Comparison of ENCODE assay signal across 15 mouse cellular contexts in the genomic region with DNA sequence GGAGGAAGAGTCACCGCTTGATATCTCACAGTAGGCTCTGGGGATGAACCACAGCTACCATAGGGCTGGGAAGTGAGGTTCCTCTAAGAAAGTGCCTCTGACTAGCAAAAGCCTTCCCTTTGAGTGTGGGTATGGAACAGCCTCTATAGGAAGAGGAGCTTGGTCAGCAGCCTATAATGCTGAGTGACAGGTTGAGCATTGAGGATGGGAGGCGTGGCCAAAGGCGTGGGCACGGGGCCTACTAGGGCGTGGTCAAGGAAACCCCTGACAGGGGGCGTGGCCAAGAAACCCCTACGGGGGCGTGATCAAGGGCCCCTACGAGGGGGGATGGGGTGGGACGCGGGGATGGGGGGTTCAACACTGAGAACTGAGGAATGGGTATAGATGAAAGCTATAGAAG.
DNase-seq lines count a peak whose midpoint lies in the region; ATAC-seq lines count a peak whose summit lies in the region.
"Had no signal": no experiment of that assay in that cellular context is flagged by ENCODE, and none has a peak within 500 bp of the region (broad histone marks: within the 10 kb centered on the region; RNA-seq: fewer than 3 reads in every experiment).

No protein-coding gene starts in this region.

- no peak overlapping the region for H3K9ac ChIP-seq in forebrain, embryonic 14.5 days (ENCODE audit: low read length)
- H3K9ac ChIP-seq in forebrain, embryonic 13.5 days = no peak overlapping the region
- H3K9ac ChIP-seq in midbrain, embryonic 11.5 days (ENCODE audit: low read length) = no peak overlapping the region
- no peak overlapping the region for H3K9ac ChIP-seq in midbrain, embryonic 15.5 days
- no peak overlapping the region for H3K9ac ChIP-seq in midbrain, embryonic 14.5 days (replicated peaks; ENCODE audit: low read length)

- H3K4me1 ChIP-seq in forebrain, embryonic 14.5 days (ENCODE audit: control insufficient read depth, insufficient read depth, low read length) = peaks cover 32% of the 10 kb centered on the region
- H3K4me1 ChIP-seq in forebrain, embryonic 13.5 days = peaks cover 73% of the 10 kb centered on the region
- H3K4me1 ChIP-seq in midbrain, embryonic 11.5 days (ENCODE audit: control insufficient read depth, insufficient read depth, low read length) = peaks cover 63% of the 10 kb centered on the region
- H3K4me1 ChIP-seq in midbrain, embryonic 15.5 days = peaks cover 73% of the 10 kb centered on the region
- peaks cover 95% of the 10 kb centered on the region for H3K4me1 ChIP-seq in embryonic facial prominence, embryonic 10.5 days
- H3K4me1 ChIP-seq in midbrain, embryonic 14.5 days (ENCODE audit: control insufficient read depth, insufficient read depth, low read length) = peaks cover 49% of the 10 kb centered on the region

- 10% methylated on average over 11 of the region's 11 CpGs for WGBS in forebrain, embryonic 14.5 days
- 12% methylated on average over 11 of the region's 11 CpGs for WGBS in forebrain, embryonic 13.5 days
- WGBS in midbrain, embryonic 11.5 days = 10% methylated on average over 11 of the region's 11 CpGs
- WGBS in midbrain, embryonic 15.5 days = 10% methylated on average over 11 of the region's 11 CpGs
- WGBS in embryonic facial prominence, embryonic 10.5 days = 16% methylated on average over 11 of the region's 11 CpGs
- WGBS in midbrain, embryonic 14.5 days = 9% methylated on average over 11 of the region's 11 CpGs

- no peak overlapping the region for H3K4me2 ChIP-seq in forebrain, embryonic 14.5 days (ENCODE audit: low read length)
- no peak overlapping the region for H3K4me2 ChIP-seq in forebrain, embryonic 13.5 days
- peak overlapping the region; percentile 2; the same call in 1 of the 2 replicates for H3K4me2 ChIP-seq in midbrain, embryonic 11.5 days
- no peak overlapping the region for H3K4me2 ChIP-seq in midbrain, embryonic 15.5 days
- no peak overlapping the region for H3K4me2 ChIP-seq in midbrain, embryonic 14.5 days (ENCODE audit: low read length)

- H3K27me3 ChIP-seq in forebrain, embryonic 14.5 days (replicated peaks; ENCODE audit: control insufficient read depth, insufficient read depth, low read length) = no peaks in the 10 kb centered on the region
- H3K27me3 ChIP-seq in forebrain, embryonic 13.5 days = 0 out of 2 replicates have a peak, but pooled peaks cover 2% of the 10 kb centered on the region
- no peaks in the 10 kb centered on the region for H3K27me3 ChIP-seq in midbrain, embryonic 11.5 days (ENCODE audit: control insufficient read depth, insufficient read depth, low read length)
- no peaks in the 10 kb centered on the region for H3K27me3 ChIP-seq in midbrain, embryonic 15.5 days (replicated peaks)
- H3K27me3 ChIP-seq in embryonic facial prominence, embryonic 10.5 days (replicated peaks; ENCODE audit: low read depth, poor library complexity, severe bottlenecking) = no peaks in the 10 kb centered on the region
- H3K27me3 ChIP-seq in midbrain, embryonic 14.5 days (ENCODE audit: control insufficient read depth, insufficient read depth, low read length) = no peaks in the 10 kb centered on the region

- no peaks in the 10 kb centered on the region for H3K36me3 ChIP-seq in forebrain, embryonic 14.5 days (ENCODE audit: control insufficient read depth, insufficient read depth, low read length)
- H3K36me3 ChIP-seq in forebrain, embryonic 13.5 days (ENCODE audit: poor library complexity, severe bottlenecking) = peaks cover 8% of the 10 kb centered on the region; the same call in 1 of the 2 replicates
- no peaks in the 10 kb centered on the region for H3K36me3 ChIP-seq in midbrain, embryonic 11.5 days (ENCODE audit: control insufficient read depth, insufficient read depth, low read length)
- H3K36me3 ChIP-seq in midbrain, embryonic 15.5 days (replicated peaks) = no peaks in the 10 kb centered on the region
- peaks cover 7% of the 10 kb centered on the region; the same call in 1 of the 2 replicates for H3K36me3 ChIP-seq in embryonic facial prominence, embryonic 10.5 days (replicated peaks)
- no peaks in the 10 kb centered on the region; the same call in 1 of the 2 replicates for H3K36me3 ChIP-seq in midbrain, embryonic 14.5 days (ENCODE audit: control insufficient read depth, insufficient read depth, low read length)

- H3K4me3 ChIP-seq in forebrain, embryonic 14.5 days (ENCODE audit: low read depth, low read length) = no peak overlapping the region
- H3K4me3 ChIP-seq in forebrain, embryonic 13.5 days = no peak overlapping the region
- no peak overlapping the region for H3K4me3 ChIP-seq in midbrain, embryonic 11.5 days (ENCODE audit: low read depth, low read length)
- no peak overlapping the region for H3K4me3 ChIP-seq in midbrain, embryonic 15.5 days
- H3K4me3 ChIP-seq in embryonic facial prominence, embryonic 10.5 days = peak overlapping the region; percentile 8; the same call in 1 of the 2 replicates
- no peak overlapping the region for H3K4me3 ChIP-seq in midbrain, embryonic 14.5 days (replicated peaks; ENCODE audit: low read depth, low read length)
- H3K4me3 ChIP-seq: megakaryocyte, embryonic 14.5 days had no signal

- ATAC-seq in forebrain, embryonic 14.5 days = 0 out of 2 replicates have a peak, but pooled peaks have one; percentile 18
- ATAC-seq in forebrain, embryonic 13.5 days = no peak
- ATAC-seq in midbrain, embryonic 11.5 days (ENCODE audit: low FRiP score) = peak; percentile 77
- ATAC-seq in midbrain, embryonic 15.5 days (replicated peaks) = no peak
- ATAC-seq in midbrain, embryonic 14.5 days (ENCODE audit: low FRiP score, low TSS enrichment) = no peak

- peak; percentile 40 for DNase-seq in forebrain, embryonic 14.5 days (ENCODE audit: low spot score)
- DNase-seq in midbrain, embryonic 11.5 days (ENCODE audit: low spot score, missing footprints) = peak; percentile 95
- DNase-seq in embryonic facial prominence, embryonic 10.5 days (ENCODE audit: low spot score) = peak; percentile 72
- DNase-seq in midbrain, embryonic 14.5 days = peak; percentile 72
- DNase-seq in right cerebral cortex, adult 2 months (ENCODE audit: low spot score in 2 of 2) = no peak
- DNase-seq in right cerebral cortex, postnatal 10 days (ENCODE audit: low spot score in 2 of 2) = no peak
- DNase-seq: adrenal gland, adult 2 months; cerebellum, adult 18-20 months; gastrocnemius, postnatal 14 days; kidney, adult 18-20 months; kidney, postnatal 36 days; lung, postnatal 10 days had no signal

- no peaks in the 10 kb centered on the region for H3K9me3 ChIP-seq in forebrain, embryonic 14.5 days (replicated peaks; ENCODE audit: control insufficient read depth, low read length)
- H3K9me3 ChIP-seq in forebrain, embryonic 13.5 days (replicated peaks) = no peaks in the 10 kb centered on the region
- H3K9me3 ChIP-seq in midbrain, embryonic 11.5 days (ENCODE audit: control insufficient read depth, low read length) = no peaks in the 10 kb centered on the region
- no peaks in the 10 kb centered on the region for H3K9me3 ChIP-seq in midbrain, embryonic 15.5 days
- no peaks in the 10 kb centered on the region for H3K9me3 ChIP-seq in embryonic facial prominence, embryonic 10.5 days
- no peaks in the 10 kb centered on the region for H3K9me3 ChIP-seq in midbrain, embryonic 14.5 days (ENCODE audit: control insufficient read depth, low read length)
- H3K9me3 ChIP-seq: megakaryocyte, embryonic 14.5 days had no signal

- H3K27ac ChIP-seq in forebrain, embryonic 14.5 days (ENCODE audit: low read depth, low read length) = no peak overlapping the region
- H3K27ac ChIP-seq in forebrain, embryonic 13.5 days = no peak overlapping the region
- H3K27ac ChIP-seq in midbrain, embryonic 11.5 days (ENCODE audit: low read depth, low read length) = no peak overlapping the region; the same call in 1 of the 2 replicates
- no peak overlapping the region for H3K27ac ChIP-seq in midbrain, embryonic 15.5 days
- H3K27ac ChIP-seq in embryonic facial prominence, embryonic 10.5 days (replicated peaks) = no peak overlapping the region
- peak overlapping the region; percentile 54 for H3K27ac ChIP-seq in midbrain, embryonic 14.5 days (replicated peaks; ENCODE audit: low read depth, low read length)

Comparison
In these comparisons a context has a peak if more than half of its experiments do, and no peak if none do; other contexts are left out.
1. ATAC-seq: peak in forebrain, embryonic 14.5 days (single experiment) and midbrain, embryonic 11.5 days (single experiment); none in forebrain, embryonic 13.5 days (single experiment), midbrain, embryonic 15.5 days (single experiment) and midbrain, embryonic 14.5 days (single experiment).
2. DNase-seq: peak in forebrain, embryonic 14.5 days (single experiment), midbrain, embryonic 11.5 days (single experiment), embryonic facial prominence, embryonic 10.5 days (single experiment) and midbrain, embryonic 14.5 days (single experiment); none in right cerebral cortex, adult 2 months (0 of 2) and right cerebral cortex, postnatal 10 days (0 of 2).